Mouse (Mus musculus): ENCODE data around the gene Taf6. TPM values are rescaled to one million over a fixed set of nuclear protein-coding genes. Genes with fewer than 3 reads are reported as not detected.

Gene Taf6
- polyA plus RNA-seq, 2 experiments = 32.8 to 33.2 TPM

DNA sequence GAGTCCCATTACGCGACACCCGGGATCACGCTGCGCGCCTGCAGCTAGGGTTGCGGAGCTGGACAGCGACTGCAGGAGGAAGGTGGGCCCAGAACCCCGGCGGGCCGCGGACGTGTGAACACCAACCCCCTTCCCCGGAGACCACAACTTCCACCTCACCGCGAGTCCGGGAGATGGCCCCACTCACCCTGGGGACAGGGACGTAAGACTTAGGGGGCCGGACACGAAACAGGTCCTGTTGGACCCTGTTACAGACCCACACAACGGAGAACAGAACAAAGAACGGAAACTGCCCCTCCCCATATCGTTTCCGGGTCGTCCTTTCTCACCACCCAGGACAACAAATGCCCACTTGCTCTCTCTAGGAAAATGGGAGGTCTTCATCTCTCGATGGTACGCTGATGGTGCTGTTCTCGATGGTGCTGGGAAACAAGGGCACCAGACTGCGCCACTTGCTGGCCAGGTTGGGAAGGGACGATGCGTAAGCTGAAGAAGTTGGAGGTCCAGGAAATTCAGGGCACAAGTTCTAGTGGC is 31.7 kb downstream of the Taf6 start, which contains the start of gene Zfp113:
TSS of gene Zfp113 (minus strand) at position 302 of the 534 bp plus-strand sequence.
- H3K27ac ChIP-seq = peak within 1 kb of the TSS; percentile 19
- DNase-seq (ENCODE audit: low read depth in 3 of 3, low spot score in 3 of 3) (peak; percentile 90 to 94 (median 91)), ATAC-seq (ENCODE audit: insufficient read depth) (peak; percentile 95)
- under 1% methylated on average over 31 of the region's 31 CpGs for WGBS (ENCODE audit: insufficient replicate concordance)
- H3K36me3 ChIP-seq (replicated peaks; ENCODE audit: control insufficient read depth, insufficient read depth, low read depth) = peaks cover 4% of the 10 kb centered on the region
- H3K27me3 ChIP-seq (ENCODE audit: control insufficient read depth, insufficient read depth, low read length) = no peaks in the 10 kb centered on the region
- peaks cover 6% of the 10 kb centered on the region in 2 experiments for H3K4me1 ChIP-seq (replicated peaks; ENCODE audit: control insufficient read depth in 2 of 2, insufficient read depth in 2 of 2, low read length in 1 of 2)
- peak within 1 kb of the TSS; percentile 86 for H3K4me2 ChIP-seq (ENCODE audit: low read depth)
- no peak for TF ChIP-seq EP300 (IDR thresholded peaks at IDR 0.05; ENCODE audit: low read depth)
- TF ChIP-seq CTCF (IDR thresholded peaks at IDR 0.05; ENCODE audit: low read depth) = peak; percentile 99
- peak within 1 kb of the TSS; percentile 66 to 88 for H3K4me3 ChIP-seq (ENCODE audit: insufficient read depth in 1 of 2, low read depth in 2 of 2, low read length in 2 of 2)
- H3K9ac ChIP-seq (replicated peaks) = peak within 1 kb of the TSS; percentile 82
- no peaks in the 10 kb centered on the region for H3K9me3 ChIP-seq (ENCODE audit: control insufficient read depth, low read length)

DNA sequence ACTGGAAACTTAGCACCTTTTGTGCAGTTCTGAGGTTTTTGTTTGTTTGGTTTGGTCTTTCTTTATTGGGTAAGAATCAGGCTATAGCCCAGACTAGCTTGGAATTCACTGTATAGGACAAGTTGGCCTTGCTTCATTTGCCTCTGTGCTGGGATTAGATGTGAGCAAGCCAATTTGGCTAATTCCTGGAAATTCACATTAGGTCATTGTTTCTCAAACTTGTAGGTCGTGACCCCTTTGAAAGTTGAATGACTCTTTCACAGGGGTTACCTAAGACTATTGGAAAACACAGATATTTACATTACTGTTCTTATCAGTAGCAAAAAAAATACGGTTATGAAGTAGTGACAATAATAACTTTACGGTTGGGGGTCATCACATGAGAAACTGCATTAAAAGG is 32.9 kb downstream of the Taf6 start:
- Histone ChIP-seq H3K9ac (replicated peaks) (no peak overlapping the region), H3K4me3 (ENCODE audit: insufficient read depth in 1 of 2, low read depth in 2 of 2, low read length in 2 of 2) (peak overlapping the region in 1 of 2 experiments; percentile 66; a peak in 2 of 4 replicates), H3K36me3 (replicated peaks; ENCODE audit: control insufficient read depth, insufficient read depth, low read depth) (peaks cover 7% of the 10 kb centered on the region), H3K27ac (no peak overlapping the region), H3K9me3 (ENCODE audit: control insufficient read depth, low read length) (no peaks in the 10 kb centered on the region), H3K4me1 (replicated peaks; ENCODE audit: control insufficient read depth in 2 of 2, insufficient read depth in 2 of 2, low read length in 1 of 2) (peaks cover 2 to 3% of the 10 kb centered on the region in 2 experiments; a peak in 3 of 4 replicates), H3K4me2 (ENCODE audit: low read depth) (peak overlapping the region; percentile 86), H3K27me3 (ENCODE audit: control insufficient read depth, insufficient read depth, low read length) (no peaks in the 10 kb centered on the region)
- DNase-seq (ENCODE audit: low read depth in 3 of 3, low spot score in 3 of 3) (no peak), ATAC-seq (ENCODE audit: insufficient read depth) (no peak)
- no peak for TF ChIP-seq CTCF (IDR thresholded peaks at IDR 0.05; ENCODE audit: low read depth)
- TF ChIP-seq EP300 (IDR thresholded peaks at IDR 0.05; ENCODE audit: low read depth) = no peak
- WGBS (ENCODE audit: insufficient replicate concordance) = 53% methylated on average over 3 of the region's 3 CpGs

DNA sequence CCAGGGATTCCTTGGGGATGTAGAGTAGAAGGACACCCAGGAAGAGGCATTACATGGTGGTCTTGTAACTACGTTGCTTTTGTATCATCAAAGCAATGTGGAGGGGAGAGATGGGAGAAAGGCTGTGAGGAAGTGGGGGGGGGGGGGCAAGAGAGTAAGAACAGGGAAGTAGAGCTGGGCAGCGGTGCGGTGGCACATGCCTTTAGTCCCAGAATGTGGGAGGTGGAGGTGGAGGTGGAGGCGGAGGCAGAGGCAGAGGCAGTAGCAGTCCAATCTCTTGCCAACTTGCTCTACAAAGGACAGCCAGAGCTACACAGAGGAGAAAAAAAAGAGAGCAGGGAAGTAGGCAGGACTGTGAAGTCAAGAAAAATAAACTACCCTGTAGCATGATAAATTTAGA is 48.7 kb downstream of the Taf6 start:
- H3K4me2 ChIP-seq (ENCODE audit: low read depth) = no peak overlapping the region
- H3K4me1 ChIP-seq (replicated peaks; ENCODE audit: control insufficient read depth in 2 of 2, insufficient read depth in 2 of 2, low read length in 1 of 2) = peaks cover 10 to 12% of the 10 kb centered on the region in 2 experiments
- no peaks in the 10 kb centered on the region for H3K27me3 ChIP-seq (ENCODE audit: control insufficient read depth, insufficient read depth, low read length)
- ATAC-seq (ENCODE audit: insufficient read depth) (no peak), DNase-seq (ENCODE audit: low read depth in 3 of 3, low spot score in 3 of 3) (no peak)
- H3K9ac ChIP-seq (replicated peaks) = no peak overlapping the region
- H3K36me3 ChIP-seq (replicated peaks; ENCODE audit: control insufficient read depth, insufficient read depth, low read depth) = peaks cover 1% of the 10 kb centered on the region; the same call in 1 of the 2 replicates
- TF ChIP-seq EP300 (IDR thresholded peaks at IDR 0.05; ENCODE audit: low read depth) (no peak), CTCF (IDR thresholded peaks at IDR 0.05; ENCODE audit: low read depth) (no peak)
- no peaks in the 10 kb centered on the region for H3K9me3 ChIP-seq (ENCODE audit: control insufficient read depth, low read length)
- H3K4me3 ChIP-seq (ENCODE audit: insufficient read depth in 1 of 2, low read depth in 2 of 2, low read length in 2 of 2) = no peak overlapping the region
- no peak overlapping the region for H3K27ac ChIP-seq
- WGBS (ENCODE audit: insufficient replicate concordance) = 15% methylated on average over 4 of the region's 4 CpGs

DNA sequence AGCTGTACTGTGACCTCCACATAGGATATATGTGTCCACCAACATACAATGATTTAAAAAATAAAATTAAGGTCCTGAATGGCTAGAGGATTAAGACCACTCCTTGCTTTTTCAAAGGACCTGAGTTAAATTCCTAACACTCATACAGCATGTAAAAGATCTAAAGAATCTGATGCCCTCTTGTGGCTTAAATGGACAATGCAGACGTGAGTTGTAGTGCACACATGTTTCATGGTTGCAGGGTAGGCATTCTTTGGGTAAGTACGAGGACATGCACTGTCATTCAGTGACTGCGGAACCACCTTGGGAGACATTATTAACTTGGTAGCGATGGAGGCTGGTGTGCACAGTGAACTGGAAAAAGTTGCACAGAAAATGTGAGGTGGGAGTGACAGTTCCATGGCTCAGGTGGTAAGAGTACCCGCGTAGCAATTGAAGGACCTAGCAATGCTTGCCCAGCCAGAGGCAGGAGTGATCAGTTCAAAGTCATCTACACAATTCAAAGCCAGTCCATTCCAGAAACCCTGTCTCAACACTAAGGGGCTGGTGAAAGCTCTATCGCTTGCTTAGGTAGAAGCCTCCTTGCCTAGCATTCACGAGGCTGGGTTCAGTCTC is 49.2 kb downstream of the Taf6 start:
- Histone ChIP-seq H3K27me3 (ENCODE audit: control insufficient read depth, insufficient read depth, low read length) (no peaks in the 10 kb centered on the region), H3K9ac (replicated peaks) (no peak overlapping the region), H3K4me2 (ENCODE audit: low read depth) (no peak overlapping the region), H3K4me1 (replicated peaks; ENCODE audit: control insufficient read depth in 2 of 2, insufficient read depth in 2 of 2, low read length in 1 of 2) (peaks cover 10 to 12% of the 10 kb centered on the region in 2 experiments), H3K36me3 (replicated peaks; ENCODE audit: control insufficient read depth, insufficient read depth, low read depth) (peaks cover 5% of the 10 kb centered on the region), H3K27ac (no peak overlapping the region), H3K9me3 (ENCODE audit: control insufficient read depth, low read length) (no peaks in the 10 kb centered on the region), H3K4me3 (ENCODE audit: insufficient read depth in 1 of 2, low read depth in 2 of 2, low read length in 2 of 2) (no peak overlapping the region)
- ATAC-seq (ENCODE audit: insufficient read depth) (peak; percentile 68; the same call in 1 of the 2 replicates), DNase-seq (ENCODE audit: low read depth in 3 of 3, low spot score in 3 of 3) (peak in 2 of 3 experiments; percentile 49 to 58)
- no peak for TF ChIP-seq EP300 (IDR thresholded peaks at IDR 0.05; ENCODE audit: low read depth)
- TF ChIP-seq CTCF (IDR thresholded peaks at IDR 0.05; ENCODE audit: low read depth) = peak; percentile 79
- WGBS (ENCODE audit: insufficient replicate concordance) = 48% methylated on average over 8 of the region's 8 CpGs

DNA sequence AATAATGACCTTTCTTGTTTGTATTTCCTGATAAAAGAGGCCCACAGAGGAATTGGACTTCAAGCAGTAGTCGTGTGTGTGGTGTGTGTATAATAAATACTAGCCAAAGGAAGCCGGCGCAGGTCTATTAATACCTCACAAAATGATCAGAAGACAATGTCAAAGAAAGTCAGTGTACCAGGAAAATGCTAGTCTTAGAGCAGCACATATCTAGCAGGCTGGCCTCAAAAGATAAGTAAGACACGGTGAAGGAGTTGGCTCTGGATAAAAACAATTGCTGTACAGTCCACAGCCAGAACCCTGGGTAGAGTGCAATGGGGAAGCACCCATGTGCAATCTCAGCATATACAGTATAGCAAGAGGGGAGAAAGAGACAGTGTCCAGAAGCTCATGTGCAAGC is 50.0 kb downstream of the Taf6 start:
- DNase-seq (ENCODE audit: low read depth in 3 of 3, low spot score in 3 of 3) (no peak), ATAC-seq (ENCODE audit: insufficient read depth) (peak; percentile 80)
- 17% methylated on average over 4 of the region's 4 CpGs for WGBS (ENCODE audit: insufficient replicate concordance)
- Histone ChIP-seq H3K9me3 (ENCODE audit: control insufficient read depth, low read length) (no peaks in the 10 kb centered on the region), H3K27ac (no peak overlapping the region; the same call in 1 of the 2 replicates), H3K4me2 (ENCODE audit: low read depth) (0 out of 2 replicates have a peak overlapping the region, but pooled peaks have one; percentile 6), H3K27me3 (ENCODE audit: control insufficient read depth, insufficient read depth, low read length) (no peaks in the 10 kb centered on the region), H3K9ac (replicated peaks) (no peak overlapping the region), H3K36me3 (replicated peaks; ENCODE audit: control insufficient read depth, insufficient read depth, low read depth) (peaks cover 9% of the 10 kb centered on the region), H3K4me1 (replicated peaks; ENCODE audit: control insufficient read depth in 2 of 2, insufficient read depth in 2 of 2, low read length in 1 of 2) (peaks cover 10 to 12% of the 10 kb centered on the region in 2 experiments), H3K4me3 (ENCODE audit: insufficient read depth in 1 of 2, low read depth in 2 of 2, low read length in 2 of 2) (no peak overlapping the region)
- TF ChIP-seq EP300 (IDR thresholded peaks at IDR 0.05; ENCODE audit: low read depth) (peak; percentile 36; the same call in 1 of the 2 replicates), CTCF (IDR thresholded peaks at IDR 0.05; ENCODE audit: low read depth) (no peak)

Measured in liver, embryonic 14.5 days (tissue).